Mouse (Mus musculus): ENCODE data around the gene Zgpat. TPM values are rescaled to one million over a fixed set of nuclear protein-coding genes. Genes with fewer than 3 reads are reported as not detected.

Zgpat gene
- total RNA-seq, 4 experiments from 2014 or later: 52.9 to 68.4 (median 59.9) TPM

Other genes with a start within 250 kb of the Zgpat start
- 100 to 1,000 TPM; 231 to 254 (median 236) TPM for gene Kcnq2, start 229.6 kb upstream of the Zgpat start, total RNA-seq (2022)
- gene Eef1a2, start 207.9 kb upstream of the Zgpat start, total RNA-seq (2022): 1,000 to 10,000 TPM; 1,221 to 1,269 (median 1,259) TPM
- gene Ppdpf, start 177.7 kb upstream of the Zgpat start, total RNA-seq (2022): 10 to 100 TPM; 73.1 to 84.3 (median 75.9) TPM
- not detected for gene Ptk6, start 162.1 kb upstream of the Zgpat start, total RNA-seq (2022)
- under 1 TPM in 3 of 4 experiments, not detected in 1; 0.16 to 0.40 (median 0.33) TPM for gene Srms, start 151.7 kb upstream of the Zgpat start, total RNA-seq (2022)
- gene Fndc11, start 144.9 kb upstream of the Zgpat start, total RNA-seq (2022): not detected
- gene Helz2, start 122.9 kb upstream of the Zgpat start, total RNA-seq (2022): 1 to 10 TPM; 2.3 to 3.5 (median 2.5) TPM
- gene Gmeb2, start 76.9 kb upstream of the Zgpat start, total RNA-seq (2022): 10 to 100 TPM; 20.0 to 24.2 (median 21.6) TPM
- 100 to 1,000 TPM; 608 to 681 (median 642) TPM for gene Stmn3, start 50.4 kb upstream of the Zgpat start, total RNA-seq (2022)
- 10 to 100 TPM; 28.9 to 35.7 (median 29.6) TPM for gene Rtel1, start 45.2 kb upstream of the Zgpat start, total RNA-seq (2022)
- 10 to 100 TPM; 41.8 to 44.4 (median 43.9) TPM for gene Arfrp1, start 476 bp downstream of the Zgpat start, total RNA-seq (2022)
- 10 to 100 TPM; 33.0 to 37.9 (median 34.9) TPM for gene Lime1, start 15.2 kb downstream of the Zgpat start, total RNA-seq (2022)
- 10 to 100 TPM; 10.9 to 11.9 (median 11.4) TPM for gene Zbtb46, start 94.5 kb downstream of the Zgpat start, total RNA-seq (2022)
- not detected for gene Abhd16b, start 128.3 kb downstream of the Zgpat start, total RNA-seq (2022)
- gene Tpd52l2, start 132.2 kb downstream of the Zgpat start, total RNA-seq (2022): 10 to 100 TPM; 71.5 to 81.3 (median 74.0) TPM
- gene Dnajc5, start 155.6 kb downstream of the Zgpat start, total RNA-seq (2022): 100 to 1,000 TPM; 277 to 310 (median 297) TPM
- 10 to 100 TPM; 53.5 to 80.6 (median 63.6) TPM for gene Uckl1, start 220.0 kb downstream of the Zgpat start, total RNA-seq (2022)
- 10 to 100 TPM; 54.0 to 60.9 (median 56.7) TPM for gene Prpf6, start 226.9 kb downstream of the Zgpat start, total RNA-seq (2022)
- gene Zfp512b, start 227.9 kb downstream of the Zgpat start, total RNA-seq (2022): 10 to 100 TPM; 68.9 to 94.3 (median 77.1) TPM
- 10 to 100 TPM; 19.6 to 22.3 (median 21.6) TPM for gene Samd10, start 234.3 kb downstream of the Zgpat start, total RNA-seq (2022)